Mouse (Mus musculus): ENCODE measurements around the gene Ubqln4.
"Not testable (repeated sequence)": the region's sequence is repeated elsewhere in the genome, so short reads cannot be mapped to it uniquely, and the experiment has no call there.

Gene Ubqln4

DNA sequence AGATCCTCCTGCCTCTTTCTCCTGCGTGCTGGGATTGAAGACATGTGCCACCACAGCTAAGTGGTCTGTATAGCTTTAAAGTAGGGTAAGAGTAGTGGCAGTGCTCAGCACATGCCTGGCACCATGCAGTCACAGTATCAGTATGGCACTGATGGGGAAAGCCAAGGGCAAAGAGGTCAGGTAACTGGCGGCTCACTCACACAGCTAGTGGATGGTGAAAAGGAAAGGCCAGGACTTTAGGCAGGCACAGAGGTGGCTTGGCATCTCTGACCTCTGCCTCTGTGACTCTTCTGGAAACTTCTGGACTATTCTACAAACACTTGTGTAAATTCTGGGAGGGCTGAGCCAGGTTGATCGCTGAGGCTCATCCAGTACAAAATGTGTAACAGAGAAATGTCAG is 12.6 kb downstream of the Ubqln4 start:
- no peak for DNase-seq (ENCODE audit: low spot score in 2 of 2)

- DNase-seq (ENCODE audit: low spot score in 2 of 2) = no peak
Measured at GRCm38 (mm10) chr3:88566536-88567061, 13.0 kb downstream of the Ubqln4 start.

- DNase-seq (ENCODE audit: low spot score in 2 of 2) = no peak
Measured at GRCm38 (mm10) chr3:88567892-88568291, 14.3 kb downstream of the Ubqln4 start.

DNA sequence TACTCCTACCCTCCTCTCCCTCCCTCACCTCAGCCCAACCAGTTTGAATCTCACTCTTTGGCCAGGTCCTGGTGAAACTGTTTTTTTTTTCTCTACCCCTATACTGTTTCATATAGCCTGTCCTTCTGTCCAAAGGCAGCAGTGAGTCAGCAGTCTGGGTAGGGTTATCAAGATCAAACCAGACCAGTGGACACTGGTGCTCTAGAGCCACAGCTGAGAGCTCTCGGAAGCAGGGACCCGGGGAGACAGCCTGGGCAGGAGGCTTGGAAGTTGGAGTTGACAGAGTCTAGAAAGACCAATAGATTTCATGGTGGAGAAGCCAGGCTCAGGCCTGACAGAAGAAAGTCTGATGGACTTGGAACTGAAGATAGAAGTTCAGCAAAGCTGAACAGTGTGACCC is 15.1 kb downstream of the Ubqln4 start:
- no peak for DNase-seq (ENCODE audit: low spot score in 2 of 2)

DNA sequence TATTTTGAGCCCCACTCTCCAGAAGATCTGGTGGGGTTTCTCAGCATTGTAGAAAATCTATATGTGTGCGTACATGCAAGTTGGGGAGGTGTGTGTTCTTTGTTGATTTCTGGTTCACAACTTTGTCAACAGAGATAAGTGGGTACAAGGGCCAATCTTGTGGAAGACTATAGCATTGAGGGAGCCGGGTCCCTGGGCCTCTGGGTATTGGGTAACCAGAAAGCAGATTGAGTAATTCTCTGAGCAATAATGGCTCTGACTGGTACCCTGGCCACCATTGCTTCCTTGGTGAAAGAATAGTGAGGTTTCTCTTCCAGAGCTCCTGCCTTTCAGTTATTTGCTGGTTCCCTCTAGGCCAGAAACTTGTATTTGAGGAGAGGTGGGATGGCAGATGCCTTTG is 15.5 kb downstream of the Ubqln4 start:
- DNase-seq (ENCODE audit: low spot score in 2 of 2) = no peak

DNA sequence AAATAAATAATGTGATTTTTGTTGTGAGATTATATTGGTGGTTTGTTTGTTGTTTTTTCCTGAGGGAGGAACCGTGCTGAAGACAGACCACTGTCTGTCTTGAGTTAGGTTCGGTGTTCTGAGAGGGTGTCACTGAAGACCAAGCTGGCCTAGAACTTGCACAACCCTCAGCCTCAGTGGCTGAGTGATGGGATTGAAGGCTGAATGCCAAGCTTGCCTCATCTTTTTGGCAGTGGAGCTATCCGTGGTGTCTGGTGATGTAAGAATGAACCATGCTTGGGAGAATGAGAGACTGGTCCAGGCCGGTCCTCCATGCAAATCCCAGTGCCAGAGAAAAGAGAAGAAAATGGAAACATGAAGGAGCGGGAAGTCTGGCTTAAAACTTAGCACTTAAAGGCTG is 16.1 kb downstream of the Ubqln4 start:
- no peak for DNase-seq (ENCODE audit: low spot score in 2 of 2)

DNA sequence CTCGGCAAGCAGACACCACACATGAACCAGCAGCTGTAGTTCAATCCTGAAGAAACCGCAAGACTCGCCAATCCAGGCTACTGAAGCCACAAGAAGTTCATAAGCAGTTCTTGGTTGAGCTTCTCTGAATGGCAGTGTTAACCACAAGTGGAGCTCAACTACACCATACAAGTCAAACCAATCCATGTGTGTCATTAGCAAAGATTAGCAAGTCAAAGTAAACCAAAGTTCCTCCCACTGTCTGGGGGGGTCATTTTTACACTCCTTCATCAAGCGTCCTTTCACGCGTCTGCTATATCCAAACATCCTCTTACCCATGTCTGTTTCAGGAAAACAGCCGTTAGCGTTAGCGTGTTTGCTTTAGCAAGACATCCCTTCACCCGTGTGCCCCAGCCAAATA is 16.8 kb downstream of the Ubqln4 start:
- DNase-seq (ENCODE audit: low spot score in 2 of 2) = no peak

DNA sequence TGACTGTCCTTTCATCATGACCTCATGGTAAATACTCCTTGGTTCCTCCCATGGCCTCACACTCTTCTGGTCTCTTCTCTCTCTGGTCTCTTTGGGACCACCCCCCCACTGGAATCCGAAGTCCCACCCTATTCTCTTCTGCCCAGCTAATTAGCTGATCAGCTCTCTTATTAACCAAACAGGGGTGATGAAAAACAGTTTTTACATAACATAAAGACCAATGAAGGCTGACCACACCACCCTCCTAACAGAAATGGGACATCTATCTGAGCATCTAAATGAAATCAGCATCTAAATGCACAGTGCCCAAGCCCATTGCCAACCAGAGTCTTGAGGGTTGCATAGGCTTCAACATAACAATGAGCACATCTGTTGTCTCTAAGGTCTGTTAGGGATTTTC is 18.3 kb downstream of the Ubqln4 start:
- no peak for DNase-seq (ENCODE audit: low spot score in 2 of 2)

- DNase-seq (ENCODE audit: low spot score in 2 of 2) = no peak
Measured at GRCm38 (mm10) chr3:88572835-88573234, 19.3 kb downstream of the Ubqln4 start.

- no peak for DNase-seq (ENCODE audit: low spot score in 2 of 2)
Measured at GRCm38 (mm10) chr3:88573810-88574209, 20.3 kb downstream of the Ubqln4 start.

DNA sequence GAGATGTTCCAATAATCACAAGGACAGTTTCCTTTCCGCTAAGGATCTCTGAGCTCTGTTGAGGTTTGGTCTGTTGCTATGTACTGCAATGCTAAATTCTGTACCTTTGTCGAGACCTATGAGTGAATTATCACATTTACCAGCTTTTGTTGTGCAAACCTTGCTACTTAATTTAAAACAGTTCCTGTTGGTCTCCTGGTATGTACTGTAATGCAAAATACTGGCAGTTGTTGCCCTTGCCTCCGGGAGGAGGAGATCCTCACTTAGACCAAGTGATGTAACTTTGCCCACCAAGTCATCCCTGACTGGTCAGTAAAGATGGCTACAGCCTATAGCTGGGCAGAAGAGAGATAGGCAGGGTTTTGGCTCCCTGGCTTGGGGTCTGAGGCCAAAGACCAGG is 22.0 kb downstream of the Ubqln4 start, which contains the start of gene Ssr2:
TSS of gene Ssr2 (plus strand) at position 337 of the 400 bp plus-strand sequence.
- DNase-seq (ENCODE audit: low spot score in 2 of 2) = no peak

DNA sequence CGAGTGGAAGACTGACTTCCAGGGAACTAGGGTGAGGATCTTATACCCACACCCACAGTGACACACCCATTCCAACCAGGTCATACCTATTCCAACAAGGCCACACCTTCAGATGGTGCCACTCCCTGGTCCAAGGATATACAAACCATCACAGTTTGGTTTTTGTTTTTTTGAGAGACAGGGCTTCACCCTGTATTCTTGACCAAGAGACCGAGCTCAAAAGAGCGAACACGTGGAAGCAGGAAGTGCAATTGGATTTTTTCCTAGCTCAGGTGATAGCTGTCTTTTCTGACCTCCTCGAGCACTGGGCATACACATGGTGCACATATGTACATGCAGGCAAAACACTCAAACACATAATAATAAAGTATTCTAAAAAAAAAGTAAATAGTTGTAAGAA is 24.3 kb downstream of the Ubqln4 start:
- DNase-seq (ENCODE audit: low spot score in 2 of 2) = not testable (repeated sequence)

DNA sequence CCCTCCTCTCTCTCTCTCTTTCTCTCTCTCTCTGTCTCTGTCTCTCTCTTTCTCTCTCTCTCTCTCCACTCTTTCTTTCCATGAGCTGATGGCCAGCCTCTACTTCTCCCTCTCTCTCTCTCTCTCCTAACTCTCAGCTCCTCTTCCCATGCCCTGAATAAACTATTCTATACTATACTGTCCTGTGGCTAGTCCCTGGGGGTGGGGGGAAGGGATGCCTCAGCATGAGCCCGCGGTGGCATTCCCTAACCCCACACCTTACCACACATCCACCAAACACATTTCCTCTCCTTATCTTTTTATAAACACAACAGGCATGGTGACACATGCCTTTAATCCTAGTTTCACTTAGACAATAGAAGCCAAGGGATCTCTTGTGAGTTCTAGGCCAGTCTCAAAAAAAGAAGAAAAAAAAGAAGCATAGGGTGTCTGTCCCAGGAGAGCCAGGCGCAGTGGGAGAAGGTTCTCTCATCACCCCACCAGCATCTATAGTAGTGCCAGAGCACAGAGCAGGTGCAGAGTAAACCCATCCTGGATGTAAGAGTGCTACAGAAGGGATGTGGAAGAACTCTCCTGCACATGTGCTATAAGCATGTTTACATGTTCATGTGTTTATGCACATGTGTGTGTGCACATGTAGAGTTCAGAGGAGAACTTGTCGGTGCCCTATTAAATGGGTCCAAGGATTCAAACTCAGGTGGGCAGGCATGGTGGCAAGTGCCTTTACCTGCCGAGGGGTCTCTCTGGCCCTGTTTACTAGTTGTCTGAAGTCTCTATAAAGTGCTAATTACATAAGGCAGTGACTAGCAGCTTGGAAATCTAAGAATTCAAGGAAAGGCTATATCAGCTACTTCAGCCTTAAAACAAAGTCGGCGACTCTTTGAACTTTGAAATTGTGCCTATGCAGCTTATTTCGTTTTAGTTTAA is 25.2 kb downstream of the Ubqln4 start:
- no peak for DNase-seq (ENCODE audit: low spot score in 2 of 2)

GRCm38 (mm10) chr3:88579454-88580117 is 26.0 kb downstream of the Ubqln4 start:
- DNase-seq (ENCODE audit: low spot score in 2 of 2) = peak; percentile 64 to 67

DNA sequence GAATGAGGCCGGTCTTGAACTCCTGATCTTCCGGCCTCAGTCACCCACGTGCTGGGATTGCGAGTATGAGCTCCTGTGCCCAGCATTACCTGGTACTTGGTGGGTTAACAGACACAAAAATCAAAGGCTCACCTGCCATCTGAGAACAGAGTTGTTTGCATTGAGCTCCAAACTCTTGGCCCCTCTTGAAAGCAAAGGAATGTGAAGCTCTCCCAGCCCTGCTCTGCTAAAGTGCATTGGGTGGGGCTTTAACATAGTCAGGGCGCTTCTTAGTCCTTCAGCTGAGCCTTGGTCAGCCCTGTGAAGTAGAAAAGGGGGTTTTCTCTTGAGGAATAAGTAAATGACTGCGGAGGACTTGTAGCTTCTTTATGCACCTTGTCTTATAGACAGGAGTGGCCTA is 32.2 kb downstream of the Ubqln4 start:
- DNase-seq (ENCODE audit: low spot score in 2 of 2) = no peak

DNA sequence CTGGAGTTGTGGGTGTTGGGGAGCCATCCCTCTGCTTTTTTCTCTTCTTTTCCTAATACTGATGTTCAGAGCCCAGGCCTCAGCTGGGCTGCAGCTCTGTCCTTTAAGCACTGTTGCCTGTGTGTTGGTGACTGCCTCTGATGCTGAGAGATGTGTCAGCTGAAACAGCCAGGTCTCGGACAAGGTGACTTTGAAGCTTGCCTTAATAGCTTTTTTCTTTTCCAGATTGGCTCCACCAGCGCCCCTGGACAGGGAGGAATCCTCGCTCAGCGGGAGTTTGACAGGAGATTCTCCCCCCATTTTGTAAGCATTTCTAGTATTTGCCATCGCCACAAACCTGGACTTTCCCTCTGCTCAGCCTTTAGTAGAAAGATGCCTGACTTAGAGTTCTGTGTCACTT is 33.1 kb downstream of the Ubqln4 start:
- DNase-seq (ENCODE audit: low spot score in 2 of 2) = no peak

GRCm38 (mm10) chr3:88590246-88590645 is 36.7 kb downstream of the Ubqln4 start:
- no peak for DNase-seq (ENCODE audit: low spot score in 2 of 2)

GRCm38 (mm10) chr3:88591044-88591443 is 37.5 kb downstream of the Ubqln4 start:
- no peak for DNase-seq (ENCODE audit: low spot score in 2 of 2)

DNA sequence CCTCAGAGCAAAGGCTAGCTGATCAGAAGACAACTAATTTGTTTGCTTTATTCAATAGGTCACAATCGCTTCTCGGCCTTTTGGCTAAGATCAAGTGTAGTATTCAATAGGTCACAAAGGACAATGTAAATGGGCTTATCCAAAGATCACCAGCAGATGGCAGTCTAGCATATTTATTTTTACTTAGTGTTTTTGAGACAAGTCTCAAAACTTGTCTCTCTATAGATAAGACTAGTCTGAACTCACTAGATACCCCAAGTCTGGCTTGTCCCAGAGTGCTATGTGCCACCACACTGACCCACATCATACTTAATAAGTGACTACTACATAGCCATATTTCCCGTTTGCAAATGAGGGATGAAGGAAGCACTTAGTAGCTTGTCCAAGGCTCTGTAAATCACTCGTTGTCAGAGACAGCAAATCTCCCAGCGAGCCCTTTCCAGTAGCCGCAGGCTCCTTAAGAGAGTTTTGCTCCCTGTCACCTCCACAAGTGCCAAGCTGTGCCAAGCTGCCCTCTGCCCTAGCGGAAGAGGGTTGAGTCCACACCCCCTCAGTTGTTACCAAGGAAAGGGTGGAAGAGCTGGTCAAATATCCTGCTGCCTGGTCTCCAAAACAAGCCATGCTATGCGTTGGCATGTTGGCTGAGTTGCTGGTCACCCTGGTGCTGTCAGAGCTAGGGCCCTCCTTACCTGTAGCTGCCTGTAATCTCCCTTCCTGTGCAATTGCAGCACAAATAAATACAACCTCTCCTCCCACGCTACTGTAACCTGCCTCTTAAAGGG is 38.6 kb downstream of the Ubqln4 start:
- no peak for DNase-seq (ENCODE audit: low spot score in 2 of 2)

GRCm38 (mm10) chr3:88592942-88593576 is 39.5 kb downstream of the Ubqln4 start:
- no peak for DNase-seq (ENCODE audit: low spot score in 2 of 2)

DNA sequence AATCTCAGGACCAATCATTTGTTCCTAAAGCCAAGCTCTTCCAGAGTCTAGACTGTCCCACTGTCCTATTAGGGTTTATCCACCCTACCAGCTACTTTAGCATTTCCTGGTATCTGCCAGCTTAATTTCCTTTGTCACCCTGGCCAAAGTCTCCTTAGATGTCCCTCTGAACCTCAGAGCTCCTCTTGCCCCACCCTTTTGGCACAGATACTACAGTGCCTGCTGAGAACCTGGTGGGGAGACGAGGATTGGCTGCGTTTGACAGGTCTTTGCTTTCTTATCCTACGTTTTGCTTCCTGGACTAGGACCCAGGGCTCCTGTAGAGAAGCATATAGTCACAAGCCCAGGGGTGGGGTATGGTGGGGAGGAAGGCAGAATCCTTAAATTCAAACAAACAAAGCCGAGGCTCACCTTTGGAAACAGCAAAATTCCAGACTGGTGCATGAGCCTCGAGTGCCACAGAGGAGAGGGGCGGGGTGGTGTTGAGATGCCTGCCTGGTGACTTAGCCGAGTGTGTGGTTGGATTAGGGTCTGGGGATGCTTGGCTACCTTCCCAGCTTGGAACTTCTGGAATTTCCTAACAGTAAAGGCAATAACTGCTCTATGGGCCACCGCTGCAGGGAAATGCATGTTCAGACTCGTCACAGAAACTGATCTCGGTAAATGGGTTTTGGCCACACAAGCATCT is 40.5 kb downstream of the Ubqln4 start:
- DNase-seq (ENCODE audit: low spot score in 2 of 2) = no peak

Data from frontal cortex, postnatal 14 days (tissue).